Mouse (Mus musculus) bone marrow, adult 2 months (tissue): ENCODE data around the gene Hddc3.

Experiments used
- CTCF ChIP-seq: fragments of 200-500 bp; IDR thresholded peaks from 2 replicates; pipeline ENCODE4 v1.5.1; 2011; ENCODE audit warnings: low read length, control low read depth; ENCODE audit not compliant: control insufficient read depth, insufficient read depth
- POLR2A ChIP-seq: fragments of 200-500 bp; IDR thresholded peaks from 2 replicates; pipeline ENCODE4 v1.6.1; 2011; ENCODE audit warnings: low read depth, mild to moderate bottlenecking, control low read depth, low read length, borderline replicate concordance; ENCODE audit not compliant: control insufficient read depth

GRCm38 (mm10) chr7:80318670-80319069, 24.2 kb upstream of the Hddc3 start:
- TF ChIP-seq CTCF: no peak
- TF ChIP-seq POLR2A: 0 out of 2 replicates have a peak, but pooled peaks have one; percentile 14
